Mouse (Mus musculus): ENCODE measurements at regions not wholly inside any gene's neighbourhood (a gene's known extent, or its start where the extent isn't known, plus 50 kb on each side); places are given as distances from the start of the nearest gene placed in this dataset.

GRCm38 (mm10) chr16:97686561-97686960 is 75.6 kb upstream of the Tmprss2 start:
- no peak for DNase-seq (ENCODE audit: low spot score in 2 of 2)

- peak in 1 of 2 experiments; percentile 74 for DNase-seq (ENCODE audit: low spot score in 2 of 2)
Measured at GRCm38 (mm10) chr16:97685603-97686285, 74.7 kb upstream of the Tmprss2 start.

- peak in 1 of 2 experiments; percentile 53 for DNase-seq (ENCODE audit: low spot score in 2 of 2)
Measured at GRCm38 (mm10) chr16:97681191-97681590, 70.2 kb upstream of the Tmprss2 start.

GRCm38 (mm10) chr16:97679820-97680219 is 68.8 kb upstream of the Tmprss2 start:
- no peak for DNase-seq (ENCODE audit: low spot score in 2 of 2)

GRCm38 (mm10) chr16:97679252-97679651 is 68.3 kb upstream of the Tmprss2 start:
- no peak for DNase-seq (ENCODE audit: low spot score in 2 of 2)

GRCm38 (mm10) chr16:97677621-97678020 is 66.6 kb upstream of the Tmprss2 start:
- DNase-seq (ENCODE audit: low spot score in 2 of 2) = no peak

- no peak for DNase-seq (ENCODE audit: low spot score in 2 of 2)
Measured at GRCm38 (mm10) chr16:97673576-97673975, 62.6 kb upstream of the Tmprss2 start.

- peak in 1 of 2 experiments; percentile 41 for DNase-seq (ENCODE audit: low spot score in 2 of 2)
Measured at GRCm38 (mm10) chr16:97670131-97671038, 59.4 kb upstream of the Tmprss2 start.

- no peak for DNase-seq (ENCODE audit: low spot score in 2 of 2)
Measured at GRCm38 (mm10) chr16:97667536-97667935, 56.5 kb upstream of the Tmprss2 start.

- peak in 1 of 2 experiments; percentile 63 for DNase-seq (ENCODE audit: low spot score in 2 of 2)
Measured at GRCm38 (mm10) chr16:97665518-97665917, 54.5 kb upstream of the Tmprss2 start.
